Mouse (Mus musculus) G1E (cell line): ENCODE results near the gene Gm44805.

Experiments used
- GATA1 ChIP-seq: IDR thresholded peaks from 2 replicates; pipeline ENCODE4 v1.6.1; 2012; ENCODE audit warnings: borderline replicate concordance, low read length, inconsistent platforms, mixed read lengths
- TAL1 ChIP-seq: conservative IDR thresholded peaks from 2 replicates; pipeline ENCODE4 v1.6.1; 2012; ENCODE audit warnings: low read depth, low read length, inconsistent platforms, mixed read lengths

DNA sequence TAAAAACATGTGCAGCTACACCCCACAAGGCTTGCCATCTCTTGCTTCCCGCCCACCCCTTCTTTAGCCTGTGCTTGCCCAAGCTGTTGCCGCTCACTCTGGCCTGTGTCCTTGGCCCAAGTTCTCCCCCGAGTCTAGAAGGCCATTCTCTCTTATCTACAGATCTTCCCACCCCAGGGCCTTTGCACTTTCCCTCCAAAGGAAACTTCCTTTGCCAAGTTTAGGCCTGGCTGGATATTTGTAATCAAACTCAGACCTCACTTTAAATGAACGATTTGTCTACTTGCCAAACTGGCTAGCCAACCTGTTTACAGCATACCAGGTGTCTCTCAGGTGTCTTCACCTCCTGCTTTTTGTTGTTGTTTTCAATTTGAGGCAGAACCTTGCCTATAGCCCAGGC is 9.6 kb upstream of the Gm44805 start:
- TF ChIP-seq GATA1 (no peak), TAL1 (no peak)
